Mouse (Mus musculus) layer of hippocampus, adult 9-11 months (tissue): Measurements from ENCODE around the gene Brca2.
"Not testable (repeated sequence)": the region's sequence is repeated elsewhere in the genome, so short reads cannot be mapped to it uniquely, and the experiment has no call there.

ENCODE experiments used
- DNase-seq: peaks from one replicate; pipeline ENCODE4 v3.0.0; 2022

Brca2 gene

GRCm38 (mm10) chr5:150521937-150522866 is at the start of gene Brca2:
TSS of gene Brca2 (plus strand) at chr5:150522630.
- peak; percentile 86 for DNase-seq

GRCm38 (mm10) chr5:150477364-150477763 is 45.1 kb upstream of the Brca2 start:
- no peak for DNase-seq

GRCm38 (mm10) chr5:150478612-150479011 is 43.8 kb upstream of the Brca2 start:
- DNase-seq = no peak

GRCm38 (mm10) chr5:150485198-150485597 is 37.2 kb upstream of the Brca2 start:
- DNase-seq = no peak

GRCm38 (mm10) chr5:150490285-150490684 is 32.1 kb upstream of the Brca2 start:
- no peak for DNase-seq

- no peak for DNase-seq
Measured at GRCm38 (mm10) chr5:150490821-150491220, 31.6 kb upstream of the Brca2 start.

- DNase-seq = not testable (repeated sequence)
Measured at GRCm38 (mm10) chr5:150491573-150492173, 30.8 kb upstream of the Brca2 start.

GRCm38 (mm10) chr5:150495792-150496191 is 26.6 kb upstream of the Brca2 start:
- no peak for DNase-seq

- DNase-seq = no peak
Measured at GRCm38 (mm10) chr5:150510451-150511225, 11.8 kb upstream of the Brca2 start.

- DNase-seq = no peak
Measured at GRCm38 (mm10) chr5:150513264-150513663, 9.2 kb upstream of the Brca2 start.

- DNase-seq = no peak
Measured at GRCm38 (mm10) chr5:150514027-150514426, 8.4 kb upstream of the Brca2 start.

GRCm38 (mm10) chr5:150518064-150518463 is 4.4 kb upstream of the Brca2 start, which contains the start of gene Zar1l:
TSS of gene Zar1l (minus strand) at chr5:150518164.
- no peak for DNase-seq

GRCm38 (mm10) chr5:150519551-150519950 is 2.9 kb upstream of the Brca2 start:
- DNase-seq = no peak

GRCm38 (mm10) chr5:150522867-150523234 is 421 bp downstream of the Brca2 start:
- DNase-seq = no peak

GRCm38 (mm10) chr5:150525239-150525638 is 2.8 kb downstream of the Brca2 start:
- no peak for DNase-seq

GRCm38 (mm10) chr5:150541302-150541701 is 18.9 kb downstream of the Brca2 start:
- no peak for DNase-seq

GRCm38 (mm10) chr5:150543184-150543583 is 20.8 kb downstream of the Brca2 start:
- no peak for DNase-seq

- peak; percentile 18 for DNase-seq
Measured at GRCm38 (mm10) chr5:150551637-150552036, 29.2 kb downstream of the Brca2 start.

GRCm38 (mm10) chr5:150559519-150560103 is 37.2 kb downstream of the Brca2 start:
- no peak for DNase-seq

GRCm38 (mm10) chr5:150560851-150561250 is 38.4 kb downstream of the Brca2 start:
- DNase-seq = no peak

GRCm38 (mm10) chr5:150561376-150561775 is 38.9 kb downstream of the Brca2 start:
- DNase-seq = no peak

GRCm38 (mm10) chr5:150561783-150562182 is 39.4 kb downstream of the Brca2 start:
- no peak for DNase-seq

GRCm38 (mm10) chr5:150564426-150564825 is 42.0 kb downstream of the Brca2 start:
- no peak for DNase-seq
